Mouse (Mus musculus): Measurements from ENCODE around the gene Rngtt. TPM values are rescaled to one million over a fixed set of nuclear protein-coding genes. Genes with fewer than 3 reads are reported as not detected.
"Not testable (repeated sequence)": the region's sequence is repeated elsewhere in the genome, so short reads cannot be mapped to it uniquely, and the experiment has no call there.

Gene Rngtt
- polyA plus RNA-seq, 1 experiment from 2014 or later, result 19.2 TPM

DNA sequence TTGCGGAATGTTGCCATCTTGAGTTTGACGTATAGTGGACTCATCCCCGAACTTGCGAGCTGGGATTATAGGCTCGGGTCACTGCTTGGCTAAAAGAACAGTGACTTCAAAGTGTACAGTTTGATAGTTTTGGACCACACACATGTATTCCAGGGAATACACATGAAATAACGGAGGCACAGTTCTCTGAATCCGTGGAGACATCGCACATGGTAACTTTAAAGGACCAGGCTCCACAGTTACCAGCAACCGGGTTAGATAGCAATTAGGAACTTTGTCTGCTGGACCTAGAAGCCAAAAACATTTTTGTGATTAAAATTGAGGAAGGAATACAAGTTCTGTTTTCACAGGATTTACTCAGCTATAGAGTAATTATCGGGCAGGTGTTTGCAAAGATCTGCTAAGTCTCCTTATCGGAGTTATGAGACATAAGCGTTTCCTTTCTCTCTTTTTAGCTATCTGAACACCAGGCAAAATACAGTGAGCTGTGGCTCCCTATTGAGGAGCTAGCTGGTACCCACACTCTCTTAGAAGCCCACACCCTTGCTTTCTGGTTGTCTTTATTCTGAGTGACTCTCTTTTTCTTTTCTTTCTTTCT lies 828 bp downstream of the Rngtt start:
- peak overlapping the region; percentile 79 for H3K9ac ChIP-seq (replicated peaks; ENCODE audit: low read length)
- H3K4me2 ChIP-seq (replicated peaks; ENCODE audit: low read depth, low read length), result peak overlapping the region; percentile 56
- H3K27me3 ChIP-seq (ENCODE audit: insufficient read depth, low read length), result no peaks in the 10 kb centered on the region
- no peaks in the 10 kb centered on the region for H3K36me3 ChIP-seq (ENCODE audit: insufficient read depth, low read length)
- 0 out of 2 replicates have a peak, but pooled peaks have one; percentile 1 for ATAC-seq (ENCODE audit: low FRiP score, low TSS enrichment)
- H3K4me1 ChIP-seq (ENCODE audit: insufficient read depth, low read length), result peaks cover 15% of the 10 kb centered on the region
- 0 out of 2 replicates have a peak overlapping the region, but pooled peaks have one; percentile 23 for H3K27ac ChIP-seq (ENCODE audit: low read length)
- 16% methylated on average over 12 of the region's 12 CpGs for WGBS
- no peaks in the 10 kb centered on the region for H3K9me3 ChIP-seq (ENCODE audit: low read length)
- peak overlapping the region; percentile 74 for H3K4me3 ChIP-seq (ENCODE audit: low read length)

DNA sequence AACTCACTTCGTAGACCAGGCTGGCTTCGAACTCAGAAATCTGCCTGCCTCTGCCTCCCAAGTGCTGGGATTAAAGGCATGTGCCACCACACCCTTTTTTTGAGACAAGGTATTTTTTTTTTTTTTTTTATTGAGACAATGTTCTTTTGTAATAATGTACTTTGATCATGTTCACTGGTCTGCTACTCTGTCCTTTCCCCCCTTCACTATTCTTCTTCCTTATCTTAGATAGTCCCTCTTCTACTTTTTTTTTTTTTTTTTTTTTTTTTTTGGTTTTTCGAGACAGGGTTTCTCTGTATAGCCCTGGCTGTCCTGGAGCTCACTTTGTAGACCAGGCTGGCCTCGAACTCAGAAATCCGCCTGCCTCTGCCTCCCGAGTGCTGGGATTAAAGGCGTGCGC lies 4.0 kb downstream of the Rngtt start:
- peaks cover 15% of the 10 kb centered on the region for H3K4me1 ChIP-seq (ENCODE audit: insufficient read depth, low read length)

DNA sequence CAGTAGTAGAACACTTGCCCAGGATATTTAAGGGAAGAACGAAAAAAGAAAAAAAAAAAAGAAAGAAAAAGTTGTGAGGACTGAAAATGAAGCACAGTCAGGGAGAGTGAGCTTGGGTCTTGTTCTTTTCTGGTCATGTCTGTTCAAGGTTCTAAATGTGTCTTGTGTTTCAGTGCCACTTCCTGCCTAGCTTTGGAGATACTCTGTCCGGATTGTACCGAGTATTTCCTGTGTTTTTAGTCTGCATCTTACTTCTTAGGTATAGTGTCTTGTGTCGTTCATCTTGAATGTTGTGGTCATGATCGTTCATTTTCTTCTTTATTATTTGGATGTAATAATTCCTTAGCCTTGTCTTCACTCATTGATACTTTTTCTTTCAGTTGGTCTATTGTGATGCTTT lies 5.7 kb downstream of the Rngtt start:
- Histone ChIP-seq H3K4me3 (ENCODE audit: low read length) (no peak overlapping the region), H3K4me2 (replicated peaks; ENCODE audit: low read depth, low read length) (no peak overlapping the region), H3K27ac (ENCODE audit: low read length) (no peak overlapping the region), H3K4me1 (ENCODE audit: insufficient read depth, low read length) (peaks cover 15% of the 10 kb centered on the region), H3K9me3 (ENCODE audit: low read length) (no peaks in the 10 kb centered on the region), H3K27me3 (ENCODE audit: insufficient read depth, low read length) (no peaks in the 10 kb centered on the region), H3K36me3 (ENCODE audit: insufficient read depth, low read length) (no peaks in the 10 kb centered on the region), H3K9ac (replicated peaks; ENCODE audit: low read length) (no peak overlapping the region)
- ATAC-seq (ENCODE audit: low FRiP score, low TSS enrichment), result no peak
- WGBS, result 80% methylated on average over 5 of the region's 5 CpGs

More for the DNA sequence above, 4.0 kb downstream of the Rngtt start:
- not testable (repeated sequence) for H3K9ac ChIP-seq (replicated peaks; ENCODE audit: low read length); H3K27me3 ChIP-seq (ENCODE audit: insufficient read depth, low read length); ATAC-seq (ENCODE audit: low FRiP score, low TSS enrichment); H3K27ac ChIP-seq (ENCODE audit: low read length); H3K36me3 ChIP-seq (ENCODE audit: insufficient read depth, low read length); H3K4me3 ChIP-seq (ENCODE audit: low read length); H3K4me2 ChIP-seq (replicated peaks; ENCODE audit: low read depth, low read length); H3K9me3 ChIP-seq (ENCODE audit: low read length)
- WGBS, result 100% methylated on average over 6 of the region's 8 CpGs

DNA sequence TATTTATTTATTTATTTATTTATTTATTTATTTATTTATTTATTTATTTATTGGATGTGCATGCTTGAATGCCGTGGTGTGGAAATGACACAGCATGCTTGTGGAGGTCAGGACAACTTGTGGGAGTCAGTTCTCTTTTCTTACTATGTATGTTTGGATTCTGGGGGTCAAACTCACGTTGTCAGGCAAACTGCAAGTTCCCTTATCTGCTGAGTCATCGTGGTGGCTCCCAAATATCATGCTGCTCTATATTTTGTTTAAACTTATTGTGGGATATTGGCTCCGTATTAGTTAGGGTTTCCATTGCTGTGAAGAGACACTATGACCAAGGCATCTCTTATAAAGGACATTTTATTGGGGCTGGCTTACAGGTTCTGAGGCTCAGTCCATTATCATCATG lies 21.0 kb downstream of the Rngtt start:
- Histone ChIP-seq H3K9me3 (ENCODE audit: low read length) (no peaks in the 10 kb centered on the region), H3K36me3 (ENCODE audit: insufficient read depth, low read length) (peaks cover 22% of the 10 kb centered on the region), H3K9ac (replicated peaks; ENCODE audit: low read length) (no peak overlapping the region), H3K4me1 (ENCODE audit: insufficient read depth, low read length) (no peaks in the 10 kb centered on the region), H3K27ac (ENCODE audit: low read length) (no peak overlapping the region), H3K4me2 (replicated peaks; ENCODE audit: low read depth, low read length) (no peak overlapping the region), H3K27me3 (ENCODE audit: insufficient read depth, low read length) (no peaks in the 10 kb centered on the region), H3K4me3 (ENCODE audit: low read length) (no peak overlapping the region)
- WGBS, result 90% methylated on average over 4 of the region's 4 CpGs
- ATAC-seq (ENCODE audit: low FRiP score, low TSS enrichment), result no peak

DNA sequence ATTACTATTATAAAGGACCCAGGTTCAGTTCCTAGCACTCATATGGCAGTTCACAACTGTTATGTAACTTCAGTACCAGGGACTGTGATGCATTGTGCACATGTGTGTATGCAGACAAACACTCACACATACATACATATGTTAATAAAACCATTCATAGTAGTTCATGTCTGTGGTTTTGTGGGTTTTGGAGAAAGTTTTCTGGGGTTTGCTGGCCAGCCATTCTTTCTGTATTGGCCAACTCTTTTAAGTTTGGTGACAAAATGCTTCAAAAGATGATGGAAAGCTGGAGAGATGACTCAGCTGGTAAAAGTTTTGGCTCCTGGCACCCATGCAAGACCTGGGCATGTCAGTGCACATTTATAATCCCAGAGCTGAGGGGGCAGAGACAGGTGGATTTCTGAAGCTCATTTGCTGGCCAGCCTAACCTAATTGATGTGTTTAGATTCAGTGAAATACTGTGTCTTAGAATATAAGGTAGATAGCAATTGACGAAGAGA lies 22.9 kb downstream of the Rngtt start:
- Histone ChIP-seq H3K27me3 (ENCODE audit: insufficient read depth, low read length) (no peaks in the 10 kb centered on the region), H3K4me2 (replicated peaks; ENCODE audit: low read depth, low read length) (no peak overlapping the region), H3K27ac (ENCODE audit: low read length) (no peak overlapping the region), H3K4me1 (ENCODE audit: insufficient read depth, low read length) (no peaks in the 10 kb centered on the region), H3K36me3 (ENCODE audit: insufficient read depth, low read length) (peaks cover 22% of the 10 kb centered on the region), H3K9me3 (ENCODE audit: low read length) (no peaks in the 10 kb centered on the region), H3K9ac (replicated peaks; ENCODE audit: low read length) (no peak overlapping the region), H3K4me3 (ENCODE audit: low read length) (no peak overlapping the region)
- 95% methylated on average over 1 of the region's 1 CpGs for WGBS
- no peak for ATAC-seq (ENCODE audit: low FRiP score, low TSS enrichment)

DNA sequence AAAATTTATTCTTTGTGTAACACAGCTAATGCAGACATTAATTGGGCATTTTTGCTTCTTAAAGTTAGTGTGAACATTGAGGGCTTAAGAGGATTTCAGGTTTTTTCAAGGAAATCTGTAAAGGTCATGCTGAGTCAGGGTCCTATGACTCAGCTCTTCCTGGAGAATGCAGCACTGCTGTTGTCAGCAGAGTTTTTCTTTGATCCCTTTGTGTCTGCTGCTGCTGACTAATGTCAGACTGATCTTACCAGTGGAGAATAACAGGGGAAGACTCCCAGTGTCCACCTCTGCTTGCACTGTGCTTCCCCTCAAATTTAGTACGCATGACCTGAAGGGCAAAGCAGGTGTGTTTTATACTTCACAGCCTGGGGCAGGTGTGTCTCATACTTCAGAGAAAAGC lies 27.9 kb downstream of the Rngtt start:
- peaks cover 29% of the 10 kb centered on the region for H3K36me3 ChIP-seq (ENCODE audit: insufficient read depth, low read length)
- H3K4me1 ChIP-seq (ENCODE audit: insufficient read depth, low read length), result no peaks in the 10 kb centered on the region
- 71% methylated on average over 1 of the region's 1 CpGs for WGBS
- H3K9me3 ChIP-seq (ENCODE audit: low read length), result no peaks in the 10 kb centered on the region
- no peaks in the 10 kb centered on the region for H3K27me3 ChIP-seq (ENCODE audit: insufficient read depth, low read length)
- H3K9ac ChIP-seq (replicated peaks; ENCODE audit: low read length), result no peak overlapping the region
- ATAC-seq (ENCODE audit: low FRiP score, low TSS enrichment), result no peak
- no peak overlapping the region for H3K4me3 ChIP-seq (ENCODE audit: low read length)
- H3K4me2 ChIP-seq (replicated peaks; ENCODE audit: low read depth, low read length), result no peak overlapping the region
- no peak overlapping the region for H3K27ac ChIP-seq (ENCODE audit: low read length)

GRCm38 (mm10) chr4:33342877-33343731 lies 33.0 kb downstream of the Rngtt start:
- no peak overlapping the region for H3K9ac ChIP-seq (replicated peaks; ENCODE audit: low read length)
- no peak overlapping the region for H3K4me3 ChIP-seq (ENCODE audit: low read length)
- H3K4me2 ChIP-seq (replicated peaks; ENCODE audit: low read depth, low read length), result no peak overlapping the region
- no peak overlapping the region for H3K27ac ChIP-seq (ENCODE audit: low read length)
- H3K27me3 ChIP-seq (ENCODE audit: insufficient read depth, low read length), result no peaks in the 10 kb centered on the region
- 0 out of 2 replicates have a peak, but pooled peaks have one; percentile 6 for ATAC-seq (ENCODE audit: low FRiP score, low TSS enrichment)
- peaks cover 23% of the 10 kb centered on the region for H3K36me3 ChIP-seq (ENCODE audit: insufficient read depth, low read length)
- H3K4me1 ChIP-seq (ENCODE audit: insufficient read depth, low read length), result no peaks in the 10 kb centered on the region
- 78% methylated on average over 7 of the region's 7 CpGs for WGBS
- no peaks in the 10 kb centered on the region for H3K9me3 ChIP-seq (ENCODE audit: low read length)

DNA sequence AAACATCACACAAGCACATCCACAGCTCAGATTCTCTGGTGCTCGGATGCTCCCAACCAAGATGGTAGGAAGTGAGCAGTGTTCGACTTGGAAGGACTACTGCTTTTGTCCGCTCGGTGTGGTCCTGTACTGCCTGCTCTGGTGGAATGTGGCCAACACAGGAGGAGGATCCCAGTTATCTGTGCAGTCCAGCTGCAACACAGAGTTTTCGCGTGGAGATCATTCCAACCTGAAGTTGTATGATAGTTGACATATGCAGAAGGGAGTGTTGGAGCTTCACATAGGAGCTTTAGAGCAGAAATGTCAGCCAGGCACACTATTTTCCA lies 33.6 kb downstream of the Rngtt start:
- 81% methylated on average over 6 of the region's 6 CpGs for WGBS
- no peak overlapping the region for H3K27ac ChIP-seq (ENCODE audit: low read length)

DNA sequence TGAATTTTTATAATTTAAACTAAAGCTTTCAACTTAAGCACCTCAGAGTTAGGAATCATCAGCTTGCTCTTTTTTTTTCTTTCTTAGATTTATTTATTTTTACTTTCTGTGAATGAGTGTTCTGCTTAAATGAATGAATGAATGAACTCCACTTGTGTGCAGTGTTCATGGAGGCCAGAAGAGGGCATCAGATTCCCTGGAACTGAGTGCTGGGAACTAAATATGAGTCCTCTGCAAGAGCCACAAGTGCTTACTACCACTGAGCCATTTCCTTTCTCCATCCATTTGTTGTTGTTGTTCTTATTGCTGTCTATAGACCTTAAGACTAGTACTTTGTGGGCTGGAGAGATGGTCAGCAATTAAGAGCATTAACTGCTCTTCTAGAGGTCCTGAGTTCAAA lies 53.3 kb downstream of the Rngtt start:
- no peak overlapping the region for H3K9ac ChIP-seq (replicated peaks; ENCODE audit: low read length)
- no peak overlapping the region for H3K4me3 ChIP-seq (ENCODE audit: low read length)
- no peak overlapping the region for H3K4me2 ChIP-seq (replicated peaks; ENCODE audit: low read depth, low read length)
- H3K27me3 ChIP-seq (ENCODE audit: insufficient read depth, low read length), result no peaks in the 10 kb centered on the region
- H3K4me1 ChIP-seq (ENCODE audit: insufficient read depth, low read length), result no peaks in the 10 kb centered on the region
- ATAC-seq (ENCODE audit: low FRiP score, low TSS enrichment), result no peak
- H3K9me3 ChIP-seq (ENCODE audit: low read length), result no peaks in the 10 kb centered on the region
- H3K27ac ChIP-seq (ENCODE audit: low read length), result no peak overlapping the region
- 0 out of 2 replicates have a peak, but pooled peaks cover 6% of the 10 kb centered on the region for H3K36me3 ChIP-seq (ENCODE audit: insufficient read depth, low read length)

More for the DNA sequence above, 33.6 kb downstream of the Rngtt start:
- Histone ChIP-seq H3K4me2 (replicated peaks; ENCODE audit: low read depth, low read length) (no peak overlapping the region), H3K9ac (replicated peaks; ENCODE audit: low read length) (no peak overlapping the region), H3K27me3 (ENCODE audit: insufficient read depth, low read length) (no peaks in the 10 kb centered on the region), H3K36me3 (ENCODE audit: insufficient read depth, low read length) (peaks cover 21% of the 10 kb centered on the region), H3K9me3 (ENCODE audit: low read length) (no peaks in the 10 kb centered on the region), H3K4me1 (ENCODE audit: insufficient read depth, low read length) (no peaks in the 10 kb centered on the region), H3K4me3 (ENCODE audit: low read length) (no peak overlapping the region)
- ATAC-seq (ENCODE audit: low FRiP score, low TSS enrichment), result 0 out of 2 replicates have a peak, but pooled peaks have one; percentile 12

- no peak for ATAC-seq (ENCODE audit: low FRiP score, low TSS enrichment)
- H3K27me3 ChIP-seq (ENCODE audit: insufficient read depth, low read length), result no peaks in the 10 kb centered on the region
- no peak overlapping the region for H3K4me2 ChIP-seq (replicated peaks; ENCODE audit: low read depth, low read length)
- H3K9me3 ChIP-seq (ENCODE audit: low read length), result no peaks in the 10 kb centered on the region
- no peaks in the 10 kb centered on the region for H3K4me1 ChIP-seq (ENCODE audit: insufficient read depth, low read length)
- 67% methylated on average over 6 of the region's 6 CpGs for WGBS
- no peak overlapping the region for H3K27ac ChIP-seq (ENCODE audit: low read length)
- no peak overlapping the region for H3K4me3 ChIP-seq (ENCODE audit: low read length)
- peaks cover 2% of the 10 kb centered on the region; the same call in 1 of the 2 replicates for H3K36me3 ChIP-seq (ENCODE audit: insufficient read depth, low read length)
- H3K9ac ChIP-seq (replicated peaks; ENCODE audit: low read length), result no peak overlapping the region
Measured at GRCm38 (mm10) chr4:33374916-33375315, 64.8 kb downstream of the Rngtt start.

Measured in kidney, embryonic 16.5 days (tissue).